Mouse (Mus musculus): ENCODE results near the gene Nxnl2. TPM values are rescaled to one million over a fixed set of nuclear protein-coding genes. Genes with fewer than 3 reads are reported as not detected.

Nxnl2 gene
- polyA plus RNA-seq, 1 experiment from 2014 or later = 2.2 TPM

DNA sequence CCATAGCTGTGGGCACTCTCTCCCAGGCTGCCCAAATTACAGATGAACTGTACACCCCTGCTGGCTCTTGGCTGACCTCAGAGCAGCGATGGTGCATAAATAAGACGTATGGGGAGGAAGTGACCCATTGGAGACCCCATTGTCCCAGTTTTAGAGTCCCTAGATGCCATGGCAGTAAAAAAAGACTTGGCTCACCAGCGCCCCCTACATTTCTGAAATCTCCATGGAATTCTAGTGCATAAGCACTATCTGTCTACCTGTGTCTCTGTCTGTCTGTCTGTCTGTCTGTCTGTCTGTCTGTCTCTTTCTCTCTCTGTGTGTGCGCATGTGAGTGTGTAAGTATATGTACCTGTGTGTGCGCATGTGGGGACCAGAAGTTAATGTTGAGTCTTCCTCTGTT is 39.8 kb downstream of the Nxnl2 start:
- H3K9ac ChIP-seq (replicated peaks; ENCODE audit: low read depth, low read length) = no peak overlapping the region
- H3K4me3 ChIP-seq (replicated peaks; ENCODE audit: low read length) = no peak overlapping the region
- no peaks in the 10 kb centered on the region for H3K4me1 ChIP-seq (replicated peaks; ENCODE audit: control insufficient read depth, insufficient read depth, low read length)
- WGBS = 82% methylated on average over 5 of the region's 5 CpGs
- no peaks in the 10 kb centered on the region for H3K9me3 ChIP-seq (ENCODE audit: control insufficient read depth, low read length)
- ATAC-seq = no peak
- H3K4me2 ChIP-seq (ENCODE audit: low read length) = no peak overlapping the region
- H3K36me3 ChIP-seq (ENCODE audit: control insufficient read depth, insufficient read depth) = no peaks in the 10 kb centered on the region
- H3K27me3 ChIP-seq (replicated peaks; ENCODE audit: control insufficient read depth, insufficient read depth, low read length) = no peaks in the 10 kb centered on the region
- no peak overlapping the region for H3K27ac ChIP-seq (ENCODE audit: low read length)

DNA sequence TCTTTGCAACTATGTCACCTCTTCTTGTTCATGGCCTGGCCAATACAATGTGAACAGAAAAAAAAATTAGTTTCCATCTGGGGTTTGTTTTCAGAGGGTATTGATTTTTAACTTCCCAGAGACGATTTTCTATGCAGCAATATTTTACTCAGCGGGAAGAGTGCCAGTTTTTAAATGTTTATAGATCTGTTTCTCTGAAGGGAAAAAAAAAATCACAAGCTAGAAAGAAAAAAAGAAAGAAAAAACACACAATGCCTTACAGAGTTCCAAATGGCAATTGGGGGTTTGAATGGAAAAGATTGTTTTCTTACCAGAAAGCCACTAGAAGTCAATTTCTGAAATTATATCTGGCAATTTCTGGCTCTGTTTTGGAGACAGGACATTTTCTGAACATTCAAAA is 43.9 kb downstream of the Nxnl2 start:
- Histone ChIP-seq H3K4me3 (replicated peaks; ENCODE audit: low read length) (no peak overlapping the region), H3K4me1 (replicated peaks; ENCODE audit: control insufficient read depth, insufficient read depth, low read length) (no peaks in the 10 kb centered on the region), H3K36me3 (ENCODE audit: control insufficient read depth, insufficient read depth) (no peaks in the 10 kb centered on the region), H3K9ac (replicated peaks; ENCODE audit: low read depth, low read length) (no peak overlapping the region), H3K27ac (ENCODE audit: low read length) (no peak overlapping the region), H3K9me3 (ENCODE audit: control insufficient read depth, low read length) (no peaks in the 10 kb centered on the region), H3K4me2 (ENCODE audit: low read length) (no peak overlapping the region), H3K27me3 (replicated peaks; ENCODE audit: control insufficient read depth, insufficient read depth, low read length) (no peaks in the 10 kb centered on the region)
- WGBS = 82% methylated on average over 2 of the region's 2 CpGs
- no peak for ATAC-seq

DNA sequence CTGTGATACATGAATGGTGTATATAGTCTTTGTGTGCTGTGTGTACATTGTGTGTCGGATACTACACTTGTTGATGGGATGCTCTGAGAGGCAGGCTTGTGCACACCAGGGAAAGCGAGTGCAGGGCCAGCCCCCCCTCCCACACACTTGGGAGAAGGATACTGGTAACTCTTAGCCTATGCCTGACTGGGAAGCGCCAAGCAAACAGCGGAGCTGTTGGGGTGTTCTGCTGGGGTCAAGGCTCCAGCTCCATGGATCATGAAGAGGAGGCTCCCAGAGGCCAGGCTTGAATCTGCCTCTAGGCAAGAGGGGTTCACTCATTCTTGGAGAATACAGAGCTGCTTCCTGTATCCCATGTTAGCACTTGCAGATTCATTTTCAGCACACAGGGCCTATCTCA is 50.1 kb downstream of the Nxnl2 start:
- Histone ChIP-seq H3K4me2 (ENCODE audit: low read length) (no peak overlapping the region), H3K9ac (replicated peaks; ENCODE audit: low read depth, low read length) (no peak overlapping the region), H3K4me3 (replicated peaks; ENCODE audit: low read length) (no peak overlapping the region), H3K4me1 (replicated peaks; ENCODE audit: control insufficient read depth, insufficient read depth, low read length) (no peaks in the 10 kb centered on the region), H3K36me3 (ENCODE audit: control insufficient read depth, insufficient read depth) (no peaks in the 10 kb centered on the region), H3K27me3 (replicated peaks; ENCODE audit: control insufficient read depth, insufficient read depth, low read length) (no peaks in the 10 kb centered on the region), H3K27ac (ENCODE audit: low read length) (no peak overlapping the region), H3K9me3 (ENCODE audit: control insufficient read depth, low read length) (no peaks in the 10 kb centered on the region)
- WGBS = 85% methylated on average over 4 of the region's 4 CpGs
- ATAC-seq = no peak

DNA sequence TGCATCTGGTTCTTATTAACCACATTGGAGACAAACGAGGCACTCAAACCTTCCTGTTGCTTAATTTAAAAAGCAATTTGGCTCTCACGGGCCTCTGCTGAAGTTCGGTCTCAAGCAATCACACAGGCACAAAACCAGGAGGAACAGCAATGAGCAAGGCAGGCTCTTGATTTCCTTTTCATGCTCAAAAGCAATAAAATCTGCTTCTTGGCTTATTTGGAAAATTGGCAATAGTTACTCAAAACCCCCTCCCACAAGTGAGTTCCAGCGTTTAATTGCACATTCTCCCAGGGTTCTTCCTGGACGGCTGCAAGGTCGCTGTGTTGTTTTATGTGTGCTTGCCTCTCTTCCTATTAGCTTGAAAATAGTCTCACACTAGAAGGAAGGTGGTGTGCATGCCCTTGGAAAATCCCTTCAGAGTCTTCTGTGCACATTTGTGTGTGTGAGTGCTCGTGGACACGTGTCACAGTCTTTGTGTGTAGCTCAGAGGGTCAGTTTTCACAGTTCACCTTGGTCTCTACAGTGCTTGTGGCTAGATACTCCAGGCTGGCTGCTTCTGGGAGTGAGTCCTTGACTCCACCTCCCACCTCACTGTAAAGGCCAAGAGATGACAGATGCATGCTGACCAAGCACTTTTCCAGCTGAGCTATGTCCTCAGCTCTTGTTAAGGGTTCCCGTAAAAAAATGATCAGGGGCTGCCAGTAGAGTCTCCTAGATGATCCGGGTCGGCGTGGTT is 50.8 kb downstream of the Nxnl2 start:
- no peaks in the 10 kb centered on the region for H3K27me3 ChIP-seq (replicated peaks; ENCODE audit: control insufficient read depth, insufficient read depth, low read length)
- peak; percentile 43; the same call in 1 of the 2 replicates for ATAC-seq
- H3K4me3 ChIP-seq (replicated peaks; ENCODE audit: low read length) = no peak overlapping the region
- no peak overlapping the region for H3K4me2 ChIP-seq (ENCODE audit: low read length)
- no peak overlapping the region for H3K27ac ChIP-seq (ENCODE audit: low read length)
- H3K9ac ChIP-seq (replicated peaks; ENCODE audit: low read depth, low read length) = no peak overlapping the region
- H3K9me3 ChIP-seq (ENCODE audit: control insufficient read depth, low read length) = no peaks in the 10 kb centered on the region
- 50% methylated on average over 12 of the region's 12 CpGs for WGBS
- H3K36me3 ChIP-seq (ENCODE audit: control insufficient read depth, insufficient read depth) = no peaks in the 10 kb centered on the region
- no peaks in the 10 kb centered on the region for H3K4me1 ChIP-seq (replicated peaks; ENCODE audit: control insufficient read depth, insufficient read depth, low read length)

Small RNA genes lying within 50 kb of the gene (microRNA-seq; reads per million reads assigned to microRNA genes)
- gene Gm44341 = not detected

Other genes with a start within 250 kb of the Nxnl2 start
- gene Spin1, start 70.1 kb upstream of the Nxnl2 start, polyA plus RNA-seq (2015; fragmentation: Nextera tagmentation; extraction: Ambion mirVana) = 192 and 204 TPM in 2 replicates
- 11.2 and 13.1 TPM in 2 replicates for gene S1pr3, start 237.6 kb downstream of the Nxnl2 start, polyA plus RNA-seq (2015; fragmentation: Nextera tagmentation; extraction: Ambion mirVana)

Measured in forebrain, embryonic 16.5 days (tissue).